Mouse (Mus musculus): ENCODE measurements around the gene Ctbp2.

DNA sequence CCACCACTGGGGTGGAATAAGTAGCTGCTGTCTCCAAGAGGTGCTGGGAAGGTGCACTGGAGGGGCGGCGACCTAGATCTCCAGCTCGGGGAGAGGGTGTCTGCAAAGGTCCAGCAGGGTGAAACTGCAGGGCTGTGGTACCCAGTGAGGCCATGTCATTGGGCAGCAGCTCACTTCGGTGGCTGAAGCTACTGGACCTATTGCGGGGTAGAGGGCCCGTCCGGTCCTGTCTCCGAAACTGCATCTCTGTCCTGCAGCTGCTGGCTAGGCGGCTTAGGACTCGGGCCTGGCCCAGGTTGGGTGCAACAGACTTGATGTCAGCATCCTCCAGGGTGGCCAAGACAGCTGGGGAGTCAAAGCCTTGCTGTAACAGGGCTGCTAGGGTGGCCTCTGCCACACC lies 110.2 kb downstream of the Ctbp2 start:
- TF ChIP-seq CTCF (IDR thresholded peaks at IDR 0.05; ENCODE audit: low read depth) (no peak), EP300 (IDR thresholded peaks at IDR 0.05; ENCODE audit: low read depth) (no peak)
